Mouse (Mus musculus) megakaryocyte, embryonic 14.5 days (primary cell): ENCODE data around the gene Trim30b.

Source experiments
- FLI1 ChIP-seq: IDR thresholded peaks from 2 replicates; pipeline ENCODE4 v1.6.1; 2012; ENCODE audit warnings: low read length, inconsistent platforms, mixed read lengths
- GATA1 ChIP-seq: IDR thresholded peaks from 3 replicates; pipeline ENCODE4 v1.6.1; 2012; ENCODE audit warnings: mixed read lengths, low read length, inconsistent platforms, borderline replicate concordance

DNA sequence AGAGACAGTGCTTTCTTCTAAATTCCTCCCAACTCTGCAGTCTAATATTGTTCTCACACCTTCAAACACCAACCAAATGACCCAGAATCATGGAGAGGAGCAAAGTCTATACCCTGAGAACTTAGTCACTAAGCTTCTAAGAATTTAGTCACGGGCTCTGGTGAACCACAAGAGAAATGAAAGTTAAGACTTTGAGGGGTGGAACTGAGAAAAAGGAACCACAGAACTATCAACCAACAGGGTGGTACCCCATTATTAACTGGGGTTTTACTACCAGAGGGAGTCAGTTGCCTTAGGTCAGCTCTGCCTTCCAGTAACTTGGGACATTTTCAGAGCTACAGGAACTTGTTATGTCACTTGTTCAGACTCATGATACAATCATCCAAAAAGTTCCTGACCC lies 31.0 kb upstream of the Trim30b start, which contains the start of gene Trim30c:
- no peak for TF ChIP-seq GATA1
- TF ChIP-seq FLI1 = no peak
